Mouse (Mus musculus): ENCODE measurements around the gene A230072I06Rik. TPM values are rescaled to one million over a fixed set of nuclear protein-coding genes. Genes with fewer than 3 reads are reported as not detected.

Gene A230072I06Rik
- polyA plus RNA-seq, 1 experiment: not detected

DNA sequence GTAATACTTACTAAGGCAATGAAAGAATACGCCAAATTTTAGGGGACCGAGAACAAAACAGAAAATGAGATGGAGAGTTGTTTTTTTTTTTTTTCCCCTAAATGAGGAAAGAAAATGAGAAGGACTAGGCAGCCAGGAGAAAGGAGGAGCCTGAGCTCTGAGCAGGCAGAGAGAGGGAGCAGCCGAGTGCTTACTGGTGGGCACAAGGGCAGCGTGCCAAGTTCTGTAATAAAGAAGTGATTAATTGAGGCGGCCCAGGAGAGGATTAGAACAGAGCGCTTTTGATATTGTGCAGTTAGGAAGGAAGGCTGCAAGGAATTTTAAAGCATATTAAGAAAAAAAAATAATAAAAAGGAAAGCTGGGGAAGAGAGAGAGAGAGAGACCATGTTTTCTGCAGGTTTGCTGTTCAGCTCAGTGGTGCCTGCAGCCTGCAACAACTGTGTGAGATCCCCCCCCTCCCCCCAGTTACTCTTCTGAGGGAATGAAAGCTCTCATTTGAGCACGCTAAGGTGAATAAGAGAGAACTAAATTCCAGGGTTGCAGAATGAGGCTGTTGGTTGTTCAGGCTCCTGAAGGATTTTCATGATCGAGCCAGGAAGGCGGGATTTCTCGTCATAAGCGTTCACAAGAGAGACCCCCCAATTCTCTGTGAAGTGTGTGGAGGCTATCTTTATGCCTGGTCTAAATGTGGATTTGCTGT, 41.3 kb downstream of the A230072I06Rik start:
- WGBS: 70% methylated on average over 11 of the region's 11 CpGs

DNA sequence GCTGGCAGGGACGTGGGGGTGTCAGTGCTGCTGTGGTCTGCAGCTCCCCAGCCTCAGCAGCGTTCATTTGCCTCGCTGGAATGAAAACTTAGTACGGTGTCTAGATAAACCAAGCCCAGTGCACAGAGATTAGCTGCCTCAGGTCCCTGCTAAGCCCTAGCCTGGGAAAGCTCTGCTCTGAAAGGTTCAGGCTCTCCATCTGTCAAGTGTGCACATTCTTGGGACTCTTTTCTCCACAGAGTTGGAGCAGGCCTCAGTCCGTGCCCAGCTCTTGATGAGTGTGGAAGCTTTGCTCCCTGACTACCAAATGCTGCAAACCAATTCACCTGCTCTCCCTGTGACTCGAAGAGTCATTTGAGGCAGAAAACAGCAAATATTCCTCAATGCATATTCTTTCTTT, 43.5 kb downstream of the A230072I06Rik start:
- DNase-seq (ENCODE audit: low read depth, low spot score): no peak
- 73% methylated on average over 6 of the region's 6 CpGs for WGBS

More for the DNA sequence above, 41.3 kb downstream of the A230072I06Rik start:
- DNase-seq (ENCODE audit: low read depth, low spot score): no peak

DNA sequence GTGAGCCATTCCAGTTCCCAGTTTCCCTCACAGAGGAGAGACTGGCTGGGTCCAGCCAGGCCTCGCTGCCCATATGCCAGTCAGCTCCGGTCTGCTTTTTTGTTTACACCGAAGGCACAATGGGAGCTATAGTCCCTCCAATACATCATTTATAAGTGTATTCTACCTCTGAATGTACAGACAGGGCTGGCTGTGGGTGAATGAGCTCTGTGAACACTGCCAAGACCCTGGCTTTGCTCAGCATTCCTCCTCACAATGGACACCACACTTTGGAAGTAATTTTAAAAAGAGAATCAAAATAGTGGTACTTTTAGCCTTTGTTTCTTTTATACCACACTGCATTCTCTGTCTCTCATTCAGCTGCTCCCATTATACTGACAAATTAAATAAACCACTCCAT, 44.6 kb downstream of the A230072I06Rik start:
- DNase-seq (ENCODE audit: low read depth, low spot score): no peak
- WGBS: 84% methylated on average over 3 of the region's 3 CpGs

DNA sequence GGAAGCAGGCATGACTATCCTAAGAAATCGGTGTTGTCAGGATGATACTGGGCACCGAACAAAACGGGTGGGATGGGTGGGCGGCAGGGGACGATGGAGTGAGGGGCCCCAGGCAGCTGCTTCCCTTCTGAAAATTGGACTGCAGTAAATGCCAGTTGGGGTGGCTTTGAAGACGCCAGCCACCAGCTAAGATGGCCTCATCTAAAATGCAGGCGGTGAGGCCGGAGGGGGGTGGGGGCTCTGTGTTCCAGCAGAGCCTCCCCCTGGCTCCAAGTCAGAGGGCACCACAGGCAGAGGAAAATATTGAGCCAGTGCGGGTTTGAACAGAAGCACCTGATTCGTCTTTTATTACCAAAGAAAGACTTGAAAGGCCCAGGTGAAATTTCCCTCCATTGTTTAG, 45.9 kb downstream of the A230072I06Rik start:
- 48% methylated on average over 10 of the region's 10 CpGs for WGBS
- DNase-seq (ENCODE audit: low read depth, low spot score): no peak

DNA sequence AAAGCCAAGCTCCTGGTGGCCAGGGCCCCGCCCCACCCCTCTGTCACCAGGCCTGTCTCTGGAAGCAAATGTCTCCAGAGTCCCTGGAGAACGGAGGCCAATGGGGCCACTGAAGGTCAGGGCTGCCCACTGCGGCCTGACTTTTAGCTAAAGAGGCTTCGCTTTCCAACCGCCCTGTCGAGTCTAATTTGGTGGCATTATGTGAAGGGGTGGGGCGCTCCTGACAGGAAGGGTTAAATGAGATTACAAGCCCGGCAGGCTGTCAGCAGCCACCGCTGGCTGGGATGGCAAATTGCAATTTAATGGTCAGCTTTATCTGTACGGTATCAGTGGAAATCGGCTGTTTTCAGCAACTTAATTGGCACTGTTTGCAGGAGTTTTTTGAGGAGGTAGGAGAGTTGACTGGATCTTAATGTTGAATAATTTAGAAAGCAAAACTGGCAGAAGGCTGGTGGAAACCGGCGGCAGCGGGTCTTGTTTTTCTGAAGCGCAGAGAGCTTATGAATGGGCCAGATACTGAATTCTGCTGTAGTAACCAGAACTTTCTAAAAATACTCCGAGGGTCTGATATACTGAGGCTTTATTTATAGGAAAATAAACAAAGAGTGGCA, 46.5 kb downstream of the A230072I06Rik start:
- DNase-seq (ENCODE audit: low read depth, low spot score): no peak
- 38% methylated on average over 16 of the region's 16 CpGs for WGBS

DNA sequence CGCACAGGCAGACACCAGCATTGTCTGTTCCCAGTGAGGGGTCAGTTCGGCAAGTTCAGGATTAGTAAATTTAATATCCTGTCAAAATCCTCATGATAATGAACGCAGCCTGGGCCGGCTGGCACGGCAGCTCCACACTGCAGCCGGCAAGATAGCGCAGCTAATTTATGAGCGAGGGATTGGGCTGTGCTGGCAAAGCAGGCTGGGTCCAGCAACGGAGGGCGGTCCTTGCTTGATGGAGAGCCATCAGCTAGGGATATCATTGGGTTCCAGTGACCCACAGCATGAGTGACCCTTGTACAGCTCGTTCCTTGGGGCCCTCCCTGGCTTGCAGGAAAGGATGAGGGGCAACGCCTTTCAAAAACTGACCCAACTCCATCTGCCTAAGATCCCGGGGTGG, 48.6 kb downstream of the A230072I06Rik start:
- no peak for DNase-seq (ENCODE audit: low read depth, low spot score)
- WGBS: 66% methylated on average over 13 of the region's 13 CpGs

DNA sequence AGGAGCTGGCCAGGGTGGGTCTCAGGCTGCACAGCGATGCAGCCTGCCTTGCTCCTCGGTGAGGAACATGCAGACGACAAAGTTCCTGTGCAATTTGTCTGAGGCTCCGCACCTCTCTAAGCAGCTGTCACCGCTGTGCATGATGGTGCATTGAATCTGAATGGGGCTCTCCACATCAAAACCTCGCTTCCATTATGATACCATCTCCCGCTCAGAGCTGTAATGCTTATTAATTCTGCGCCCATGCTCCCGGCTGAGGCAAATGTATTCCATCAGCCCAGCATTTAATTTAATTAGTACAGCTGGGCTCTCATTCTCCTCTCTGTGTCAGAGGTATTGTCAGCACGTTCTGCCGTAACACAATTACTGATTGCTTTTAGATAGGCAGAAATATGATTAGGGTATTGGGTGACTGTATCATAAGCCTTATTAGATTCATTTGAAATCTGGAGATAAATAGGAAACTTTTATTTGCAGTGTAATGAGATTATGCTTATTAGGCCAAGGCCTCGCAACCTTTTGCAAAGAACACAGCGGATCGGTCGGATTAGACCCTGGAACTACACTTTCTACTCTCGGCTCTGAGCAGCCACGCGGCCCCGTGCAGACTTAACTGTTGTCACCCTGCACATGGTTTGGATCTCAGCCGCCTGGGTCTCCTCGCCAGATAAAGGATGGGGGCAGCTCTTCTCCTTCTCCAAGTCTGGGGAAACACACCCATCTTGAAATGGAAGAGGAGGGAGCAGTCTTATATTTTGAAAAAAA, 49.3 kb downstream of the A230072I06Rik start:
- DNase-seq (ENCODE audit: low read depth, low spot score): no peak
- 84% methylated on average over 21 of the region's 21 CpGs for WGBS

DNA sequence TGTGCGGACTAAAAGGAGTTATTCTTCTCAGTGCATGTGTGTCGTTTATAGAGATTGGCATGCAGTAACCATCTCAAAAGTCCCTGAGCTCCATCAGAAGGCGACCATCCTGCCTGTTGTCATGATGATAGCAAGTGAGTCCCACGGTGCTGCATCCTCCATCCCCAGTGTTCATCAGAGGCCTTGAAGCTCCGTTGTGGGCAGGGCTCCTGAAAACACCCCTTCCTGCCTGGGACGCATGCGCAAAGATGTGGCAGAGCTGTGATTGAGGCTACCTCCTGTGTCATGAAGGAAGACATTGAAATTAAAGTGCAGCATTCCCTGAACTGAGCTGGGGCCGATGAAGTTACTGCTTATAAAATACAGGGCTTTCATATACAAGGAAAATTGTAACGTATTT, 49.9 kb downstream of the A230072I06Rik start:
- WGBS: 70% methylated on average over 9 of the region's 9 CpGs
- no peak for DNase-seq (ENCODE audit: low read depth, low spot score)

DNA sequence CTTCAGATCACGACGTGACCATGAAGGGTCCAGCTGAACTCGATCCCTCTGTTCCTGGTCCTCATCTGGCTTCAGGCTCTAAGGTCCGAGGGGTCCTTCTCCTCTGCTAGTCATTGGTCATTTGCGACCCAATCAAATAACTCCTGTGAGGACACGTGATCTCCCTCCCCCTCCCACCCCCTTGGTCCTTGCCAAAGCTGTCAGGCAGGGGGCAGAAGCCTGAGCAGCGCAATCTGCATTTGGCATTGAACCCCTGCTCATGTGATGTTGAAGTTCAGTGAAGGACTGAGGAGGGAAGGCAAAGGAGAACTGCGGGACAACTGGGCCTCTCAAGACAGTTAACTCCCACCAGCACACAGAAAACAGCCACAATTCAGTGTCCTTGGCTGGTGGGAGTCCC, 51.4 kb downstream of the A230072I06Rik start:
- 31% methylated on average over 8 of the region's 8 CpGs for WGBS
- no peak for DNase-seq (ENCODE audit: low read depth, low spot score)

Other genes with a start within 250 kb of the A230072I06Rik start
- gene Sox1, start 116.5 kb downstream of the A230072I06Rik start, polyA plus RNA-seq (2012; rRNA removed): not detected in 2 replicates